Mouse (Mus musculus) kidney, embryonic 16.5 days (tissue): ENCODE data around the gene Sema3b. TPM values are rescaled to one million over a fixed set of nuclear protein-coding genes. Genes with fewer than 3 reads are reported as not detected.

Experiments
- ATAC-seq: fragments of 200-750 bp; cut with Nextera tagmentation; 2 replicates; pipeline ENCODE4 v1.8.0; 2017; ENCODE audit warnings: moderate TSS enrichment; ENCODE audit not compliant: low FRiP score, low TSS enrichment
- H3K27ac ChIP-seq: fragments of 300-500 bp; sonication (generic); 2 replicates; pipeline ENCODE4 v1.5.1; 2014; ENCODE audit warnings: low read length
- H3K27me3 ChIP-seq: fragments of 300-500 bp; sonication (generic); 2 replicates; pipeline ENCODE4 v1.6.1; 2014; ENCODE audit warnings: low read length, control low read depth, mixed read lengths; ENCODE audit not compliant: insufficient read depth
- H3K36me3 ChIP-seq: fragments of 300-500 bp; sonication (generic); 2 replicates; pipeline ENCODE4 v1.6.1; 2014; ENCODE audit warnings: low read length, control low read depth, mixed read lengths; ENCODE audit not compliant: insufficient read depth
- H3K4me1 ChIP-seq: fragments of 300-500 bp; sonication (generic); 2 replicates; pipeline ENCODE4 v1.6.1; 2014; ENCODE audit warnings: low read length, control low read depth, mixed read lengths; ENCODE audit not compliant: insufficient read depth
- H3K4me2 ChIP-seq: fragments of 300-500 bp; sonication (generic); replicated peaks from 2 replicates; pipeline ENCODE4 v1.6.1; 2014; ENCODE audit warnings: low read depth, low read length
- H3K4me3 ChIP-seq: fragments of 300-500 bp; sonication (generic); 2 replicates; pipeline ENCODE4 v1.5.1; 2014; ENCODE audit warnings: mild to moderate bottlenecking, low read length
- H3K9ac ChIP-seq: fragments of 300-500 bp; sonication (generic); replicated peaks from 2 replicates; pipeline ENCODE4 v1.6.1; 2014; ENCODE audit warnings: low read length
- H3K9me3 ChIP-seq: fragments of 300-500 bp; sonication (generic); 2 replicates; pipeline ENCODE4 v1.6.1; 2016; ENCODE audit warnings: low read length, control low read depth
- WGBS: fragments of 180-500 bp; shearing (Covaris S2); extraction: QIAGEN DNeasy Blood & Tissue Kit; methylation state at CpG from one replicate; pipeline ENCODE4 v1.1.7; 2014; 5-methylcytosine and 5-hydroxymethylcytosine counted together
- polyA plus RNA-seq: library from polyadenylated mRNA; unstranded; fragments of >200 nt; fragmentation: Nextera tagmentation; extraction: Ambion mirVana; gene quantifications from 2 replicates; pipeline ENCODE4 v1.2.1, GENCODE M21; 2015

Sema3b gene
- polyA plus RNA-seq, 1 experiment from 2014 or later, result 31.3 TPM

DNA sequence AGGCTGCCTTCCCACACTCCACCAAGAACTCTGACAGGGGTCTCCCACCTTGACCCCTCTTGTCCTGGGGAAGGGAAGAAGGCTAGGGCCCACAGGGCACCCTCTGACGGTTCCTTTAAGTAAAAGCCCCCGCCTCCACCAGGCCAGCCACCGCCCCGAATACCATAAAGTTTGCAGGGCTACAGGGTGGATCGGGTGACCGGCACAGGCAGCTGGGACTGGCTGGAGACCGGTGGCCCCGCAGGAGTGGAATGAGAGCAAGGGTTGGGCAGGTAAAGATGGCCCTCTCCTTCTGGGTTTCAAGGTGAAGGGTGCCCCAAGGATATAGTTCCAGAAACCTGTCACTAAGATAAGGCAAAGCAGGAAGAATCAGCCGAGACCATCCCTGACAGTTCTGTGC, 2.4 kb downstream of the Sema3b start:
- H3K9ac ChIP-seq, result peak overlapping the region; percentile 54
- whole genome bisulfite sequencing, result 15% methylated on average over 9 of the region's 9 CpGs
- peak overlapping the region; percentile 94 for H3K27ac ChIP-seq
- H3K4me1 ChIP-seq, result peaks cover 83% of the 10 kb centered on the region
- H3K4me3 ChIP-seq, result peak overlapping the region; percentile 32
- no peaks in the 10 kb centered on the region for H3K9me3 ChIP-seq
- H3K36me3 ChIP-seq, result no peaks in the 10 kb centered on the region; the same call in 1 of the 2 replicates
- no peak for ATAC-seq
- H3K4me2 ChIP-seq, result peak overlapping the region; percentile 49
- H3K27me3 ChIP-seq, result no peaks in the 10 kb centered on the region

GRCm38 (mm10) chr9:107605041-107605661, 3.9 kb downstream of the Sema3b start:
- H3K9me3 ChIP-seq, result no peaks in the 10 kb centered on the region
- H3K9ac ChIP-seq, result peak overlapping the region; percentile 73
- H3K36me3 ChIP-seq, result peaks cover 3% of the 10 kb centered on the region; the same call in 1 of the 2 replicates
- peak overlapping the region; percentile 40 for H3K4me3 ChIP-seq
- peaks cover 79% of the 10 kb centered on the region for H3K4me1 ChIP-seq
- peak; percentile 78 for ATAC-seq
- peak overlapping the region; percentile 94 for H3K27ac ChIP-seq
- 25% methylated on average over 22 of the region's 23 CpGs for whole genome bisulfite sequencing
- no peaks in the 10 kb centered on the region for H3K27me3 ChIP-seq
- H3K4me2 ChIP-seq, result peak overlapping the region; percentile 60

DNA sequence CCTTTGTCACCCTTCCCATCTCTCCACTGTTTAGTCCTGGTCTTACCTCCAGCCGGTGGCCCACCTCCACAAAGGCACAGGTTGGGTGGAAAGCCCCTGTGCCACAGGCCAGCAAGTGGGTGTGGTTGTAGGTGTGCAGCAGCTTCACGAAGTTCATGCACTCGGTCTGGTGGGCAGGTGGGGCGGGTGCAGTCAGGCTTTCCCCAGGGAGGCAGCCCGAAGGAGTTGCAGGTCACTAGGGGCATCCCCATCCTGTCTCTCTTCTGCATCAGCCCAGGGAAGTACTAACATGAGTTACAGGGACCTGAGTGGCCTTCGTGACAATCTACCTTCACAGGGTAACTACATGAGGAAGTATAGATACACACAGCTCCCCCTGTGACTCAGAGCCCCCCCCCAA, 5.8 kb downstream of the Sema3b start:
- 51% methylated on average over 6 of the region's 6 CpGs for WGBS
- ATAC-seq, result no peak
- Histone ChIP-seq H3K27ac (no peak overlapping the region), H3K36me3 (peaks cover 3% of the 10 kb centered on the region; the same call in 1 of the 2 replicates), H3K4me3 (no peak overlapping the region), H3K9ac (no peak overlapping the region), H3K4me2 (no peak overlapping the region), H3K27me3 (no peaks in the 10 kb centered on the region), H3K9me3 (no peaks in the 10 kb centered on the region), H3K4me1 (peaks cover 66% of the 10 kb centered on the region)

DNA sequence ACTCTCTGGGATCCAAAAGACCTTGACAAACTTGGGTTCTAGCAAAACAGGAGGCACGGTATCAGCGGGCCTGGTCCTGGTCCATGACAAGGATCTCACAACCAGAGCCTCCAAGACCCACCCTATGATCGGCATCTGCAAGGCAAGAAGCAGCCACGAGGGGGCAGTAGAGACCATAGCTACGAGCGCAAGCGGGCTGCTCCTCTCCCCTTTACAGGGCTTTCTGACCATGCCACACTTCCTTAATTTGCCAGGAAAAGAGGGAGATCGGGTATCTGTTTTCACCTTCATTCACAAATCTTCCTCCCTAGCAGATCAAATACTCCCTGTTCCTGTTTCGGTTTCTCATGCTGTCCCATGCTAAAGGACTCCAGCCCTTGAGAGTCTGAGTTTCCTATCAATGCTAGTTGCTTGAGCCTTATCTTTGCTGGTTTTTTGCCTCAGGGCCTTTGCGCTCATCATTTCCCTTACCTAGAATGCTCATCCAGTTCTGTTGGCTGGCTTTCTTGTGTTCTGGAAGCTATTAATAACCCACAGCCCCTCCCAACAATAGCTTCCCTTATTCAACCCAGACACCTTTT, 6.9 kb downstream of the Sema3b start:
- Histone ChIP-seq H3K36me3 (peaks cover 3% of the 10 kb centered on the region; the same call in 1 of the 2 replicates), H3K4me3 (no peak overlapping the region), H3K9me3 (no peaks in the 10 kb centered on the region), H3K4me2 (0 out of 2 replicates have a peak overlapping the region, but pooled peaks have one; percentile 28), H3K4me1 (peaks cover 56% of the 10 kb centered on the region), H3K27ac (peak overlapping the region; percentile 21; the same call in 1 of the 2 replicates), H3K27me3 (no peaks in the 10 kb centered on the region), H3K9ac (peak overlapping the region; percentile 45)
- WGBS, result 9% methylated on average over 10 of the region's 10 CpGs
- peak; percentile 20; the same call in 1 of the 2 replicates for ATAC-seq

DNA sequence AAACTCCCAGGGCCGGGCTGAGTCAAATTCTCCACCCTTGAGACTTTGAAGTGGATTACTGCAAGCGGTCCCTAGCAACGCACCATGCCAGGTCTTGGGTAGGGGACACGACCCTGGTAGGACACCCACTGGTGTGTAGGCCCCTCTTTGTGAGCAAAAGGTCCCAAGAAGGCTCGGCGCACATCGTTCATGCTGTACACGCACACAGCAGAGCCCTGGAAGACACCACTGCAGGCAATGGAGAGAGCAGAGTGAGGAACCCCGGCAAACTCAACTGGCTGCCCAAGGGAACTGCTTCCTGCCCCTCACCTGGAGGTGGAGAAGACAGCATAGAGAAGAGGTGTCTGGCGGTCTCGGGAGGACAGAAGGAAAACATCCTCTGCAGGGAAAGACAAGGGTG, 7.8 kb downstream of the Sema3b start:
- H3K9me3 ChIP-seq, result no peaks in the 10 kb centered on the region
- H3K27me3 ChIP-seq, result no peaks in the 10 kb centered on the region
- 85% methylated on average over 11 of the region's 11 CpGs for WGBS
- no peak overlapping the region for H3K4me2 ChIP-seq
- ATAC-seq, result no peak
- peaks cover 47% of the 10 kb centered on the region for H3K4me1 ChIP-seq
- peaks cover 3% of the 10 kb centered on the region; the same call in 1 of the 2 replicates for H3K36me3 ChIP-seq
- no peak overlapping the region for H3K27ac ChIP-seq
- H3K9ac ChIP-seq, result no peak overlapping the region
- no peak overlapping the region for H3K4me3 ChIP-seq

GRCm38 (mm10) chr9:107600745-107601144, 8.3 kb downstream of the Sema3b start:
- Histone ChIP-seq H3K4me1 (peaks cover 42% of the 10 kb centered on the region), H3K4me3 (no peak overlapping the region), H3K27ac (no peak overlapping the region), H3K36me3 (peaks cover 3% of the 10 kb centered on the region; the same call in 1 of the 2 replicates), H3K9ac (no peak overlapping the region), H3K4me2 (no peak overlapping the region), H3K27me3 (no peaks in the 10 kb centered on the region), H3K9me3 (no peaks in the 10 kb centered on the region)
- 76% methylated on average over 12 of the region's 12 CpGs for WGBS
- ATAC-seq, result no peak

GRCm38 (mm10) chr9:107599842-107600241, 9.2 kb downstream of the Sema3b start:
- H3K9me3 ChIP-seq, result no peaks in the 10 kb centered on the region
- H3K4me1 ChIP-seq, result peaks cover 33% of the 10 kb centered on the region
- no peak overlapping the region for H3K9ac ChIP-seq
- no peak overlapping the region for H3K27ac ChIP-seq
- peaks cover 3% of the 10 kb centered on the region; the same call in 1 of the 2 replicates for H3K36me3 ChIP-seq
- H3K27me3 ChIP-seq, result no peaks in the 10 kb centered on the region
- H3K4me2 ChIP-seq, result no peak overlapping the region
- 51% methylated on average over 14 of the region's 14 CpGs for WGBS
- no peak overlapping the region for H3K4me3 ChIP-seq
- no peak for ATAC-seq

DNA sequence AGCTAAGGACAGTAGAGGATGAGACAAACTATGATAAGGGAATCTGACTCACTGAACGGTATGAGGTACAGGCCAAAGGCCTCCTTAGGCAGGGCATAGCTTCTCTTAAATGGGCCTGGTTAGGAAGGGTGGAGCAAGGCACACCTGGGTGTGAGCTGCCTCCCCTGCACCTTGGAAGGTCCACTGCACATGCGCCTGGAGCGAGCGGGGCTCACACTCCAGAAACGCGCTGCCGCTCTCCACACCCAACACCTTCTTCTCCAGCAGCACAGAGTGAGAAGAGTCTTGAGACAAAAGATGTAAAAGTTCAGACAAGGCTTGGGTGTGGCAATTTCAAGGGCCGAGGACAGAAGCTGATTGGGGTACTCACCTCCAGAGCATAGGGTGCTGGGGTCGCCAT, 9.6 kb downstream of the Sema3b start:
- no peak overlapping the region for H3K4me3 ChIP-seq
- peaks cover 3% of the 10 kb centered on the region; the same call in 1 of the 2 replicates for H3K36me3 ChIP-seq
- 79% methylated on average over 9 of the region's 9 CpGs for WGBS
- H3K4me1 ChIP-seq, result peaks cover 28% of the 10 kb centered on the region
- no peak for ATAC-seq
- no peaks in the 10 kb centered on the region for H3K9me3 ChIP-seq
- no peak overlapping the region for H3K27ac ChIP-seq
- H3K27me3 ChIP-seq, result no peaks in the 10 kb centered on the region
- no peak overlapping the region for H3K9ac ChIP-seq
- H3K4me2 ChIP-seq, result no peak overlapping the region

DNA sequence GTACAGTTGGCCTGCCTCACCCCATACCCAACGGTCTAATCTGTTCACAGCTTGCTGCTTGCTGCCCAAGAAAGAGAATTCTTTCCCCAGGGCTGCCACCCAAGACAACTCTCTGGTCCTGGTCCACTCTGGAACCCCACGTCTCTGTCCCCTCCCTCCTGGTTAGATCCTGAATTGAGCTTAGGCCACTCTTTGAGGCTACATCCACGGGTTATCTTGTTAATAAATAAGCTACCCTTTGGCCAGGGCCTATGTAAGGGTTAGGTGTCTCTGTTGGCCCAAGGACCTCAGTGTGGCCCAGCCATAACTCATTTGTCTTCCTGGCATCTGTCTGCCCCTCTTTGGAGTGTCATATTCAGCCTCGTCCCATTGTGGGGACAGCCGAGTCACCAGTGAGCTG, 10.6 kb downstream of the Sema3b start:
- 68% methylated on average over 5 of the region's 5 CpGs for WGBS

More for the DNA sequence above, 10.6 kb downstream of the Sema3b start:
- H3K9ac ChIP-seq, result no peak overlapping the region
- no peaks in the 10 kb centered on the region for H3K9me3 ChIP-seq
- peaks cover 13% of the 10 kb centered on the region for H3K36me3 ChIP-seq
- H3K4me1 ChIP-seq, result peaks cover 18% of the 10 kb centered on the region
- H3K4me3 ChIP-seq, result no peak overlapping the region
- ATAC-seq, result no peak
- H3K4me2 ChIP-seq, result no peak overlapping the region
- no peaks in the 10 kb centered on the region for H3K27me3 ChIP-seq
- no peak overlapping the region for H3K27ac ChIP-seq
